Mouse (Mus musculus) myocyte (in vitro differentiated cells): ENCODE measurements at regions not wholly inside any gene's neighbourhood (a gene's known extent, or its start where the extent isn't known, plus 50 kb on each side); places are given as distances from the start of the nearest gene placed in this dataset.

Experiments
- H3K27me3 ChIP-seq: one replicate; pipeline ENCODE4 v1.6.1; 2011; ENCODE audit not compliant: control insufficient read depth, insufficient read depth, insufficient read length
- H3K36me3 ChIP-seq: one replicate; pipeline ENCODE4 v1.6.1; 2011; ENCODE audit not compliant: control insufficient read depth, insufficient read depth
- H3K4me2 ChIP-seq: one replicate; pipeline ENCODE4 v1.6.1; 2011; ENCODE audit warnings: low read depth, control low read depth
- H3K4me3 ChIP-seq: one replicate; pipeline ENCODE4 v1.5.1; 2011; ENCODE audit warnings: mild to moderate bottlenecking, control low read depth, moderate library complexity
- H3K79me2 ChIP-seq: one replicate; pipeline ENCODE4 v1.6.1; 2011; ENCODE audit not compliant: control insufficient read depth, insufficient read depth
- H3ac ChIP-seq: one replicate; pipeline ENCODE4 v1.6.1; 2011; ENCODE audit not compliant: control insufficient read depth, insufficient read length
- CEBPB ChIP-seq: IDR thresholded peaks from 2 replicates; pipeline ENCODE4 v1.6.1; 2011; ENCODE audit warnings: mild to moderate bottlenecking, moderate library complexity; ENCODE audit not compliant: poor library complexity, insufficient read depth, severe bottlenecking
- E2F4 ChIP-seq: IDR thresholded peaks from one replicate; pipeline ENCODE4 v1.6.1; 2011; ENCODE audit warnings: mild to moderate bottlenecking, control low read depth, moderate library complexity; ENCODE audit not compliant: insufficient read depth
- MAX ChIP-seq: IDR thresholded peaks from one replicate; pipeline ENCODE4 v1.6.1; 2011; ENCODE audit warnings: low read depth, mild to moderate bottlenecking, control low read depth
- MYOD1 ChIP-seq, 3 experiments: IDR thresholded peaks; one replicate each; pipeline ENCODE4 v1.6.1; 2011; ENCODE audit warnings: control low read depth in 2 of 3, low read depth in 2 of 3, mild to moderate bottlenecking in 2 of 3, moderate library complexity in 1 of 3; ENCODE audit not compliant: insufficient read length in 2 of 3, control insufficient read depth in 1 of 3
- MYOG ChIP-seq, 3 experiments: IDR thresholded peaks; one replicate each; pipeline ENCODE4 v1.6.1; 2011; ENCODE audit warnings: control low read depth in 2 of 3, low read depth in 2 of 3, mild to moderate bottlenecking in 2 of 3; ENCODE audit not compliant: insufficient read length in 2 of 3, control insufficient read depth in 1 of 3, insufficient read depth in 1 of 3
- POLR2A ChIP-seq: IDR thresholded peaks from one replicate; pipeline ENCODE4 v1.6.1; 2011; ENCODE audit warnings: low read depth, mild to moderate bottlenecking, control low read depth, moderate library complexity; ENCODE audit not compliant: insufficient read length
- POLR2AphosphoS2 ChIP-seq: IDR thresholded peaks from one replicate; pipeline ENCODE4 v1.6.1; 2011; ENCODE audit warnings: low read depth, control low read depth; ENCODE audit not compliant: insufficient read length
- REST ChIP-seq: IDR thresholded peaks from one replicate; pipeline ENCODE4 v1.6.1; 2011; ENCODE audit warnings: mild to moderate bottlenecking, control low read depth, moderate library complexity; ENCODE audit not compliant: insufficient read depth, insufficient read length
- SRF ChIP-seq: IDR thresholded peaks from one replicate; pipeline ENCODE4 v1.6.1; 2011; ENCODE audit warnings: low read depth; ENCODE audit not compliant: control insufficient read depth, insufficient read length
- TCF12 ChIP-seq: IDR thresholded peaks from one replicate; pipeline ENCODE4 v1.6.1; 2011; ENCODE audit warnings: mild to moderate bottlenecking, control low read depth; ENCODE audit not compliant: poor library complexity, insufficient read depth, severe bottlenecking
- TCF3 ChIP-seq: IDR thresholded peaks from one replicate; pipeline ENCODE4 v1.6.1; 2011; ENCODE audit warnings: low read depth, control low read depth; ENCODE audit not compliant: insufficient read length
- USF1 ChIP-seq: IDR thresholded peaks from one replicate; pipeline ENCODE4 v1.6.1; 2011; ENCODE audit warnings: low read depth, mild to moderate bottlenecking, control low read depth, moderate library complexity

GRCm38 (mm10) chr6:50730744-50731718 lies 76.8 kb upstream of the Npvf start:
- Histone ChIP-seq H3K4me2 (no peak overlapping the region), H3K4me3 (no peak overlapping the region)

GRCm38 (mm10) chr6:50734701-50735100 lies 80.5 kb upstream of the Npvf start:
- Histone ChIP-seq H3K4me2 (no peak overlapping the region), H3ac (no peak overlapping the region), H3K27me3 (no peaks in the 10 kb centered on the region), H3K4me3 (no peak overlapping the region), H3K36me3 (no peaks in the 10 kb centered on the region), H3K79me2 (no peaks in the 10 kb centered on the region)
- no peak for TF ChIP-seq TCF12
- TF ChIP-seq TCF3 = no peak
- TF ChIP-seq REST = no peak

More at GRCm38 (mm10) chr6:50730744-50731718, 76.8 kb upstream of the Npvf start:
- TF ChIP-seq USF1 = no peak
- TF ChIP-seq MAX = no peak
- no peak for TF ChIP-seq MYOG (IDR thresholded peaks at IDR 0.05; ENCODE audit: control insufficient read depth in 1 of 3, insufficient read depth in 1 of 3, insufficient read length in 2 of 3, low read depth in 2 of 3)
- no peak for TF ChIP-seq SRF
- TF ChIP-seq CEBPB = no peak
- TF ChIP-seq E2F4 = no peak
- TF ChIP-seq REST = no peak
- TF ChIP-seq TCF3 = no peak
- TF ChIP-seq TCF12 = no peak
- no peak for TF ChIP-seq POLR2AphosphoS2
- no peak for TF ChIP-seq POLR2A
- TF ChIP-seq MYOD1 (IDR thresholded peaks at IDR 0.05; ENCODE audit: control insufficient read depth in 1 of 3, insufficient read length in 2 of 3, low read depth in 2 of 3) = no peak
- Histone ChIP-seq H3ac (no peak overlapping the region), H3K79me2 (no peaks in the 10 kb centered on the region), H3K27me3 (no peaks in the 10 kb centered on the region), H3K36me3 (no peaks in the 10 kb centered on the region)

- H3K36me3 ChIP-seq = no peaks in the 10 kb centered on the region
- no peak overlapping the region for H3ac ChIP-seq
- no peak overlapping the region for H3K4me2 ChIP-seq
- H3K79me2 ChIP-seq = no peaks in the 10 kb centered on the region
- no peak overlapping the region for H3K4me3 ChIP-seq
- H3K27me3 ChIP-seq = no peaks in the 10 kb centered on the region
- no peak for TF ChIP-seq POLR2AphosphoS2
- no peak for TF ChIP-seq SRF
- no peak for TF ChIP-seq E2F4
- TF ChIP-seq REST = no peak
- TF ChIP-seq CEBPB = no peak
- TF ChIP-seq MYOG (IDR thresholded peaks at IDR 0.05; ENCODE audit: control insufficient read depth in 1 of 3, insufficient read depth in 1 of 3, insufficient read length in 2 of 3, low read depth in 2 of 3) = no peak
- no peak for TF ChIP-seq TCF3
- no peak for TF ChIP-seq MYOD1 (IDR thresholded peaks at IDR 0.05; ENCODE audit: control insufficient read depth in 1 of 3, insufficient read length in 2 of 3, low read depth in 2 of 3)
- no peak for TF ChIP-seq USF1
- no peak for TF ChIP-seq POLR2A
Observed at GRCm38 (mm10) chr6:50735825-50736224, 81.6 kb upstream of the Npvf start.

- H3K79me2 ChIP-seq = no peaks in the 10 kb centered on the region
- TF ChIP-seq MYOD1 (IDR thresholded peaks at IDR 0.05; ENCODE audit: control insufficient read depth in 1 of 3, insufficient read length in 2 of 3, low read depth in 2 of 3) = no peak
- TF ChIP-seq USF1 = no peak
- no peak for TF ChIP-seq E2F4
- TF ChIP-seq TCF12 = no peak
- TF ChIP-seq CEBPB = no peak
- no peak for TF ChIP-seq TCF3
- no peak for TF ChIP-seq REST
- TF ChIP-seq MAX = no peak
- TF ChIP-seq POLR2A = no peak
- TF ChIP-seq SRF = no peak
- no peak for TF ChIP-seq POLR2AphosphoS2
- no peak for TF ChIP-seq MYOG (IDR thresholded peaks at IDR 0.05; ENCODE audit: control insufficient read depth in 1 of 3, insufficient read depth in 1 of 3, insufficient read length in 2 of 3, low read depth in 2 of 3)
- no peak overlapping the region for H3ac ChIP-seq
Observed at GRCm38 (mm10) chr6:50742009-50742408, 87.8 kb upstream of the Npvf start.

More at GRCm38 (mm10) chr6:50742009-50742408, 87.8 kb upstream of the Npvf start:
- Histone ChIP-seq H3K27me3 (no peaks in the 10 kb centered on the region), H3K36me3 (no peaks in the 10 kb centered on the region), H3K4me2 (no peak overlapping the region), H3K4me3 (no peak overlapping the region)
